Mouse (Mus musculus): ENCODE data around the gene Vmn1r198. TPM values are rescaled to one million over a fixed set of nuclear protein-coding genes. Genes with fewer than 3 reads are reported as not detected.
"Not testable (repeated sequence)": the region's sequence is repeated elsewhere in the genome, so short reads cannot be mapped to it uniquely, and the experiment has no call there.

The Vmn1r198 gene
- polyA plus RNA-seq (2012; rRNA removed) (not detected in 2 replicates), polyA plus RNA-seq (2014; fragmentation: Nextera tagmentation; extraction: Ambion mirVana) (not detected in 2 replicates)

DNA sequence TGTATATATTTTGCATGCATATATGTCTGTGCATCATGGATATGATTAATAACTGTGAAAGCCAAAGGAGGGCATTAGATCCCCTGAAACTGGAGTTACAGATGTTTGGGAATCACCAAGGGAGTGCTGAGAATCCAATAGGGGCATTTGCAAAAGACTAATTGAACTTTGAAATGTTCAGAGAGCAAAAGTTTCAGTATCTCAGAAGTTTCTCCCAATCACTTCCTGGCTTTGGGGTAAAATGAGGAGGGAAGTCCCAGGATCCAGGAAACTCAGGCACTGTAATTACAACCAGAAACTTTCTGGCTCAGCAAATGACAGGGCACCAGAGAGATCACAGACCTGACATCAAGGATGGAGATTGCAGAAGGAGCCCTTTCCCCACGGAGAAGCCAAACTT lies at the start of gene Vmn1r198:
Gene Vmn1r198, plus strand, starts transcription at position 301 of the 400 bp plus-strand sequence.
- no peak within 1 kb of the TSS for H3K4me3 ChIP-seq (ENCODE audit: insufficient read depth in 1 of 2, low read depth in 2 of 2, low read length in 2 of 2)
- H3K4me2 ChIP-seq (ENCODE audit: low read depth) = no peak within 1 kb of the TSS
- DNase-seq (ENCODE audit: low read depth in 3 of 3, low spot score in 3 of 3) (no peak), ATAC-seq (ENCODE audit: insufficient read depth) (no peak)
- H3K4me1 ChIP-seq (replicated peaks; ENCODE audit: control insufficient read depth in 2 of 2, insufficient read depth in 2 of 2, low read length in 1 of 2) = no peaks in the 10 kb centered on the region
- H3K36me3 ChIP-seq (replicated peaks; ENCODE audit: control insufficient read depth, insufficient read depth, low read depth) = no peaks in the 10 kb centered on the region
- H3K9ac ChIP-seq (replicated peaks) = no peak within 1 kb of the TSS
- H3K9me3 ChIP-seq (ENCODE audit: control insufficient read depth, low read length) = no peaks in the 10 kb centered on the region
- 14% methylated on average over 1 of the region's 1 CpGs for WGBS (ENCODE audit: insufficient replicate concordance)
- H3K27ac ChIP-seq = no peak within 1 kb of the TSS
- no peak for TF ChIP-seq CTCF (IDR thresholded peaks at IDR 0.05; ENCODE audit: low read depth)
- TF ChIP-seq EP300 (IDR thresholded peaks at IDR 0.05; ENCODE audit: low read depth) = no peak
- no peaks in the 10 kb centered on the region for H3K27me3 ChIP-seq (ENCODE audit: control insufficient read depth, insufficient read depth, low read length)

DNA sequence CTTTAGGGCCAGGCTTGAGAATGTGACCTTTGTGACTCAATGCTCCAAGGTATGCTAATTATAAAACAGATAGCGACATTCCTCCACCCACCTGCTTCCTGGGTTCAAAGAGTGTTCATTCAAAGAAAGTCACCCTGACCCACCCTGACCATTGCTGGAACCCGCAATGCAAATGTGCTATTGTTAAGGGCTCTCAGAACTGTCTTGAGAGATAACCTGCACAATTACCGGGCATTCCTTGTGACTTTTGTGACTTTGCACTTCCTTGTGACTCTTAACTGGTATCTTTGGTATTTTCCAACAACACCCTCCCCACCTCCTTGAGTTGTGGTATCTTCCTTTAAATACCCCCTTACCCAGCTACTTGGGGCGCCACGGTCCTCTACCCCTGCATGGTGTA lies 42.1 kb upstream of the Vmn1r198 start:
- H3K9ac ChIP-seq (replicated peaks); H3K36me3 ChIP-seq (replicated peaks; ENCODE audit: control insufficient read depth, insufficient read depth, low read depth); H3K27me3 ChIP-seq (ENCODE audit: control insufficient read depth, insufficient read depth, low read length); H3K27ac ChIP-seq; H3K9me3 ChIP-seq (ENCODE audit: control insufficient read depth, low read length); DNase-seq (ENCODE audit: low read depth in 3 of 3, low spot score in 3 of 3); ATAC-seq (ENCODE audit: insufficient read depth); H3K4me1 ChIP-seq (replicated peaks; ENCODE audit: control insufficient read depth in 2 of 2, insufficient read depth in 2 of 2, low read length in 1 of 2); H3K4me3 ChIP-seq (ENCODE audit: insufficient read depth in 1 of 2, low read depth in 2 of 2, low read length in 2 of 2); H3K4me2 ChIP-seq (ENCODE audit: low read depth): not testable (repeated sequence)
- WGBS (ENCODE audit: insufficient replicate concordance) = 63% methylated on average over 5 of the region's 5 CpGs

DNA sequence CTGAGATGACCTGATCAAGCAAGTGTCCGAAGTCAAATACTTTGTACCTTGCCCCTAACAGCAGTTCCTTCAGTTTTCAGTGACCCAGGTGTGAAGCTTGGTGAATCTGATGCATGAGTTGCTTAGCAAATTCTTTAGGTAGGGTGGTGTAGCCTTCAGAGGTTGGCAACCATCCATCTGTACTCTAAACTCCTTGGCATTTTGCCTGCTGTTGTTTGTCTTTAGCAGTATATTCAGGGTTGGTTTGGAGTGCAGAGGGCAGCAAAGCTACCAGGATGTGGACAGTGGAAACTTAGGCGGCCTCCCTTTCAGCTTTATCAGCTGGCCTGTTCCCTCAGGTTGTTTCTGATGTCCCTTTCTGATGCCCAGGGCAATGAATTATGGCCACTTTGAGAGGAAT lies 34.8 kb upstream of the Vmn1r198 start:
- no peak overlapping the region for H3K9ac ChIP-seq (replicated peaks)
- no peaks in the 10 kb centered on the region for H3K27me3 ChIP-seq (ENCODE audit: control insufficient read depth, insufficient read depth, low read length)
- no peaks in the 10 kb centered on the region for H3K4me1 ChIP-seq (replicated peaks; ENCODE audit: control insufficient read depth in 2 of 2, insufficient read depth in 2 of 2, low read length in 1 of 2)
- H3K27ac ChIP-seq = no peak overlapping the region
- ATAC-seq (ENCODE audit: insufficient read depth) (no peak), DNase-seq (ENCODE audit: low read depth in 3 of 3, low spot score in 3 of 3) (no peak)
- no peaks in the 10 kb centered on the region for H3K9me3 ChIP-seq (ENCODE audit: control insufficient read depth, low read length)
- TF ChIP-seq CTCF (IDR thresholded peaks at IDR 0.05; ENCODE audit: low read depth) = no peak
- no peak for TF ChIP-seq EP300 (IDR thresholded peaks at IDR 0.05; ENCODE audit: low read depth)
- WGBS (ENCODE audit: insufficient replicate concordance) = 39% methylated on average over 2 of the region's 2 CpGs
- H3K4me3 ChIP-seq (ENCODE audit: insufficient read depth in 1 of 2, low read depth in 2 of 2, low read length in 2 of 2) = no peak overlapping the region
- H3K36me3 ChIP-seq (replicated peaks; ENCODE audit: control insufficient read depth, insufficient read depth, low read depth) = no peaks in the 10 kb centered on the region
- H3K4me2 ChIP-seq (ENCODE audit: low read depth) = no peak overlapping the region

GRCm38 (mm10) chr13:22317366-22317765 lies 32.8 kb upstream of the Vmn1r198 start:
- WGBS (ENCODE audit: insufficient replicate concordance) = 49% methylated on average over 2 of the region's 2 CpGs
- no peaks in the 10 kb centered on the region for H3K36me3 ChIP-seq (replicated peaks; ENCODE audit: control insufficient read depth, insufficient read depth, low read depth)

DNA sequence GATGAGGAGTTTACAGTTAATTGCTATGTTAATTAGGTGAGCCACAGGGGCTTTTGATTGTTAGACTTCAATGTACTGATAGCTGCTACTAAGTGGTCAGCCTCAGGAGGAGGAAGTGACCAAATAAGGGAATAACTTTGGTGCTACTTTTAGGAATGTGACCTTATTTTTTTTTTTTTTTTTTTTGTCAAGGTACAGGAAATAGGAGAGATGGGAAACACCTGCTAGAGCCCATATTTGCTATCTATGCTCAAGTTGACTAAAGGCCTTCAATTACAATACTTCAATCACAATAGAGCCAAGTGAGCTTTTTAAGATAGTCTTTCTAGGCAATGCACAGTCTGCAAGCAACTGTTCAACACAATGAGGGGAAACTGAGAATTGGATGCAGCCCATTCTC lies 30.1 kb upstream of the Vmn1r198 start:
- Histone ChIP-seq H3K27me3 (ENCODE audit: control insufficient read depth, insufficient read depth, low read length) (no peaks in the 10 kb centered on the region), H3K4me3 (ENCODE audit: insufficient read depth in 1 of 2, low read depth in 2 of 2, low read length in 2 of 2) (no peak overlapping the region), H3K36me3 (replicated peaks; ENCODE audit: control insufficient read depth, insufficient read depth, low read depth) (no peaks in the 10 kb centered on the region), H3K9me3 (ENCODE audit: control insufficient read depth, low read length) (no peaks in the 10 kb centered on the region), H3K9ac (replicated peaks) (no peak overlapping the region), H3K4me2 (ENCODE audit: low read depth) (no peak overlapping the region), H3K27ac (no peak overlapping the region), H3K4me1 (replicated peaks; ENCODE audit: control insufficient read depth in 2 of 2, insufficient read depth in 2 of 2, low read length in 1 of 2) (no peaks in the 10 kb centered on the region)
- ATAC-seq (ENCODE audit: insufficient read depth) = no peak
- TF ChIP-seq CTCF (IDR thresholded peaks at IDR 0.05; ENCODE audit: low read depth) (no peak), EP300 (IDR thresholded peaks at IDR 0.05; ENCODE audit: low read depth) (no peak)
- no peak for DNase-seq (ENCODE audit: low read depth in 3 of 3, low spot score in 3 of 3)

More at GRCm38 (mm10) chr13:22317366-22317765, 32.8 kb upstream of the Vmn1r198 start:
- ATAC-seq (ENCODE audit: insufficient read depth) = no peak
- H3K4me1 ChIP-seq (replicated peaks; ENCODE audit: control insufficient read depth in 2 of 2, insufficient read depth in 2 of 2, low read length in 1 of 2) = no peaks in the 10 kb centered on the region
- H3K27me3 ChIP-seq (ENCODE audit: control insufficient read depth, insufficient read depth, low read length) = no peaks in the 10 kb centered on the region
- DNase-seq (ENCODE audit: low read depth in 3 of 3, low spot score in 3 of 3) = no peak
- no peak overlapping the region for H3K27ac ChIP-seq
- H3K9me3 ChIP-seq (ENCODE audit: control insufficient read depth, low read length) = no peaks in the 10 kb centered on the region
- no peak overlapping the region for H3K4me3 ChIP-seq (ENCODE audit: insufficient read depth in 1 of 2, low read depth in 2 of 2, low read length in 2 of 2)
- no peak for TF ChIP-seq EP300 (IDR thresholded peaks at IDR 0.05; ENCODE audit: low read depth)
- no peak for TF ChIP-seq CTCF (IDR thresholded peaks at IDR 0.05; ENCODE audit: low read depth)
- no peak overlapping the region for H3K9ac ChIP-seq (replicated peaks)
- H3K4me2 ChIP-seq (ENCODE audit: low read depth) = no peak overlapping the region

DNA sequence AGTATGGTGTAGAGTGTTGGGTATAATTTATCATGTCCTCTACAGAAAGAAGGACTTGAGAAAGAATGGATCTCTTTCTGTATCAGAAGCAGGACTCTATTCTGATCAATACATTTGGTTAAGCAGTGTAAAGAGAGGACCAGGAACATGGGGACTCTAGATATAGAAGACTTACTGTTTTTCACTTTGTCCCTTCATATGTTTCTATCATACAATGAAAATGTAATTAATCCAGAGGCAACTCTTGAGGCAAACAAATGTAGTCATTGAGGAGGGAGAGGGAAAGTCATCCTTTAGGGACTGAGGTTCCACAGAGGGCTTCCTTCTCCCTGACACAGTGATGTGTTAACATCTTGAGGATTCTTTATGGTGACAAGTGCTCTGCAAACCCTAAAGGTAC lies 25.9 kb upstream of the Vmn1r198 start, which contains the start of gene Vmn1r197:
Gene Vmn1r197, plus strand, starts transcription at position 301 of the 400 bp plus-strand sequence.
- no peak for TF ChIP-seq CTCF (IDR thresholded peaks at IDR 0.05; ENCODE audit: low read depth)
- no peak for TF ChIP-seq EP300 (IDR thresholded peaks at IDR 0.05; ENCODE audit: low read depth)
- Histone ChIP-seq H3K36me3 (replicated peaks; ENCODE audit: control insufficient read depth, insufficient read depth, low read depth) (no peaks in the 10 kb centered on the region), H3K9ac (replicated peaks) (no peak within 1 kb of the TSS), H3K4me2 (ENCODE audit: low read depth) (no peak within 1 kb of the TSS), H3K4me3 (ENCODE audit: insufficient read depth in 1 of 2, low read depth in 2 of 2, low read length in 2 of 2) (no peak within 1 kb of the TSS), H3K27me3 (ENCODE audit: control insufficient read depth, insufficient read depth, low read length) (no peaks in the 10 kb centered on the region), H3K9me3 (ENCODE audit: control insufficient read depth, low read length) (no peaks in the 10 kb centered on the region), H3K27ac (no peak within 1 kb of the TSS), H3K4me1 (replicated peaks; ENCODE audit: control insufficient read depth in 2 of 2, insufficient read depth in 2 of 2, low read length in 1 of 2) (no peaks in the 10 kb centered on the region)
- DNase-seq (ENCODE audit: low read depth in 3 of 3, low spot score in 3 of 3) = no peak
- ATAC-seq (ENCODE audit: insufficient read depth) = no peak
